Mouse (Mus musculus) ES-CJ7 (cell line): ENCODE results near the gene Dmap1.

Experiments used
- DNase-seq: peaks from one replicate; pipeline ENCODE4 v3.0.0; 2011; ENCODE audit warnings: low read depth, low spot score

The Dmap1 gene

DNA sequence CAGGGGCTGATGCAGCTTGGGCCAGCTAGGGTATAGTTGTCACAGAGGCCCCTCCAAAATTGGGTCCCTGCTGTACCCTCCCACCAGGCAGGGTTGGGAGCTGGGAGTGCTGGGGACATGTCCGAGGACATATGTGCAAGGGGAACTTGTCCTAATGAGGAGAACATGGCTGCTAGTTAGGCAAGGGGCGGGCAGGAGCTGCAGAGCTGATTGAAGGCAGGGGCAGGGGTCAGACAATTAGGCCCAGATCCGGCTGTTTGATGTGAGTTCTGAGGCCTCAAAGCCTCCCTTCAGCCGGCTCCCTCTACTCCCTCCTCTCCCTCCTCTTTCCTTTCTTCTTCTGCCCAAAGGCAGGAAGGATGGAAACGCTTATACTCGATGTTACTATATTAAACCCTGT lies 25.1 kb downstream of the Dmap1 start:
- DNase-seq: no peak

DNA sequence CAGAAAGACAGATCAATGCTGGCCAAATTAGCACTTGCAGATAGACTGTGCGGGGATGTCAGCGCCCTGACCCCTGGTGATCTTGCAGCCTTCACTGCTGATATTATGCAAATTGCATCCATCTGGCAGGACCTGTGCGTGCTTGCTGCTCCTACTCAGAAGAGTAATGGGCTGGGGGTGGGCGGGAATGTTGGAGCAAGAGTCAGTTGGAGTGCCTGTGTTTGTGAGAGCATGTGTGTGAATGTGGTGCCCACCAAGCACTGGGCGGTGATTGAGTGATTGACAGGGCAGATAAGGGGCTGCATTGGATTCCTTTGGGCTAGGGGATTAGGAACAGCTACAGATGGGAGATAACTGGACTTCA lies 26.6 kb downstream of the Dmap1 start:
- DNase-seq: no peak

DNA sequence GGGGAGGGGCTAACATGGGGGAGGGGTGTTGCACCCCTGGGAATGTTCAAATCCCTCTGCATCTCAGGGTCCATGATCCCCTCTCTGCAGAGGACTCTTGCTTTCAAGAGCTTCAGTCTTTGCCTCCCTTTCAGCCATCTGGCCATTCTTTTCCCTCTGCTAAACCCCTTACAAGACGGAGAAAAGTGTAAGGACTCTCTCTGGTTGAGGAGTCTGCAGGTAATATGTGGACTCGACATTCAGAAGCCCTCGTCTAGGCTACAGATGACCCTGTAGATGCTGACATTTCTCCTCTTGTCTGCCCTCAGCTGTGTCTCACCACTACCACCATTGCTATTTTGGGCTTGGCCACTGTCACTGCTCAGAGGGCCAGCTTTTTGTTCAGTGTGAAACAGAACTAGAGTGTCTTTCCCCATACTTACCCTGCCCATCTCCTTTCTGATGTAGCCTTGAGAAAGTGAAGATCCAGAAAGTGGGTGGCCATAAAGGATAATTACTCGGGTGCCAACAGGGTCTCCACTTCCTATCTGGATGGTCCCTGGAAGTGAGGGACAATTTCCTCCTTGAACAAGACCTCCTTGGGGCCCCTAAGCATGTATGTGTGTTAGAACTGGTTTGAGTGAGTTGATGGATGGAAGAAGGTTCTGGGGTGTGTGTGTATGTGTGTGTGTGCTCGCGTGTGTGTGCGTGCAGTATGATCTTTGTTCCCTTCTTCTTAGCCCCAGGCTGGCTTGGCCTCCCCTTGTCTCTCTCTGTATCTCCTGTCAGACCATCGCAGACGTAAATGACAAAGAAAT lies 27.2 kb downstream of the Dmap1 start:
- DNase-seq: no peak

DNA sequence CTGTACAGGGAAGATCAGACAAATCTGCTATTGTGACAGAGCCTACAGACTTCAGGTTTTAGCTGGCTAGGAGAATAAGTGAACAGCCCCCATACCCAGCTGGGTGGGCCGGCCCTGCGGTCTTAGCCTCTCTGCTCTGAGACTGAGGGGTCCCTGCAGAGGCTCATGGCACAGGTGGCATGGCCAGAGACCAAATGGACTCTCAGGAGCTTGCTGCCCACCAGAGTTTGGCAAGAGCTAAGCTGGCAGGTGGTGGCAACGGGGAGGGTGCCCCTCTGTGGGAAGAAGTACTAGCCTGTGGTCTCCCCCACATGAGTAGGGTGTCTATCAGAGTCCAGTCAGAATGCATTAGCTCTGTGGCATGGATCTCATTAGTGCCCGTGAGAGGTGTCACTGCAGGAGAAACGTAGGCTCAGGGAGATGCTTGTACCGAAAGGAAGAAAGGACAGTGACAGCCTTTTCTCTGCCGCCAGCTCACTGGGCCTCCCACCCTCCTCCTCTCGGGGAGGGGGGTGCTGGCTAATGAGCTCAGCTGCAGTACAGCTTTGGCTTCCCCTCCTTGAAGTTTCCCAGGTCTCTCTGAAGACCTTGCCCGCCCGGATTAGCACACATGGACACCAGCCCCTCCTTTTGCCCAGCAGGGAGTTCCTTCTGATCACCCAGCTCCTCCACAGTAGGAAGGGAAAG lies 27.9 kb downstream of the Dmap1 start:
- DNase-seq: no peak

DNA sequence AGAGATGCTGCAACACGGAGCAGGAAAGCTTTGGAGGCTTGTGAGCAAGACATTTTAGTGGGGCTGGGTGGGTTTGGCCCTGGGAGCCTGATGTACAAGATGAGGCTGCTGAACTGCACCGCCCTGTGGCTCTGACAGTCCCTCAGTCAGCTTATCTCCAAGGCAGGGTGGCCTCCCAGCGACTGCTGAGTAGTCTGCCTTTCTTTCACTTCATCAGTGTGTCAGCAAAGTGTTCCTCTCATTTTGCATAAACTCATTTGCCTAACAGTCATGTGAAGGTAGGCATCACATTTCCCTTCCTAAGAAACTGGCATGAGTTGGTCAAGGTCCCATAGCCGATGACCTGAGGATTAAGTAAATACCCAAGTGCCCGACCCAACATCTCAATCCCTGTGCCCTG lies 29.3 kb downstream of the Dmap1 start:
- DNase-seq: no peak

DNA sequence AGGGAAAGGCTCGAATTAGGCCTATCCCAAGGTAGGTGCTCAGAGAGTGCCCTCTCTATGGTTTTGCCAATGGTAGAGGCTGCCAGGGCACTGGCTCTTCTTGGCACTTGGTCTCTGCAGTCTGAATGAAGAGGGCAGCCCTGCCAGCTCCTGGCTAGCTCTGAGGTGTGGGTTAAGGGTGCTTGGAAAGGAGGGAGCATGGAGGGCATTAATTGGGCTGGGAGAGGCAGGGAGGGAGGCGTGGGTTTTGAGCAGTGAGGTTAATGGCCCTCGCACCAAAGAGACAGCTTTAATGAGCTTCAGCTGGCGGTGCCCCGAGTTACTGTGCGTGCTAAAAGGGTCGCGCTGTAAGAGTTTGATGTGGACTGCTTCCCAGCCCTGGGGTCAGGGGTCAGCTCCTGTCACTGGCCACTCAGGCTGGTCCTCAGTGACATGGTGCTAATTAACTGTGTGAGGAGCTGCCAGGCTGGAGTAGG lies 30.4 kb downstream of the Dmap1 start:
- no peak for DNase-seq

DNA sequence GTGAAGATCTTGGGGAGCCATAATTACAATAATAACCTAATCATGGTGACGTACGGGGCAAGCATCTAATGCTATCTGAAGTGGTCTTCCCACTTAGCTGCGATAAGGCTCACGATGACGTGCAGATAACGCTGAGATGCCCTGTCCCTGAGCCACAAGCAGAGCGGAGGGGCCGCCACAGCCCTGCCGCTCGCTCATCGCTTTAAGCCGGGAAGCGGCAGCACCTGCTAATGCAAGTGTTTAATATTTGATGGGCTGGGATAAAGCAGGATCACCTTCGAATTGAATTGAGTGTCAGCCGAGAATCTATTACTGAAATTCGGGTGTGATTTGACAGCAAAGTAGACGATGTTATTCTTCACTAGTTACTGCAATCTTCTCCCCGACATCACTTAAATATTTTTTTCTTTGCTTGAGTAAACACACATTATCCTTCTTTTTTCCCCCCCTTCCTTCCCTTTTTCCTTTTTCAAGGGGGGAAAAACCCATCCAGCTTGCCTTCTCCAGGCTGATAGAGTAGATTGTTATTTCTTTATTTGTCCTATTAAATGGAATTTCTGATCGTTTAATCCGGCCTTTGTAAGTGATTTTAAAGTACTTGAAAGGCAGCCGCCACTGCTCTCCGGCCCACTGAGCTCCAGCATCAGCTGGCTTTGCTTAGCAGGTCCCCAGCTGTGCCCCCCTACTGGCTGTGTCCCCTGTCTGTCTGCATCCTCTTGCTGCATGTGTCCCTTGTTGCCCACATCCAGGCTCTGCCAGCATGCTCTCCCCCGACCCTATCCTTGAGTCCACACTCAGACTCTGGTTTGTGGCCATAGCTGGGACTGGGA lies 34.9 kb downstream of the Dmap1 start:
- no peak for DNase-seq

DNA sequence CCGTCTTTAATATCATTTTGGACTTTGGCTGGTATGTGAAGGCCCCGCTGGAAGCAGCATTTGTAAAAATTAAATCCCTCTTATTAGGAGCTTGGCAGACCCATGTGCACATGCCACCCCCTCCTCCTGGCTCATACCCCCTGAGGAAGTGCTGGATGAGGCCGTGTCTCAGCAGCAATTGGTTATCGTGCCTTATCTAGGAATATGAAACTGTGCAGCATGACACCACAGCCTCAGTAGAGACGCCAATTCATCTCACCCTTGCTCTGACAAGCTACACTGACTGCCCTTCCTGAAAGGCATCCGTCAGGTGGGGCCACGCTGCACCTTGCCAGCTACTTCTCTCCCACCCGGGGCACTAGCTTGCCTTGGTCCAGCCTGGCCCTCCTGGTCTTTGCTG lies 35.6 kb downstream of the Dmap1 start:
- no peak for DNase-seq

DNA sequence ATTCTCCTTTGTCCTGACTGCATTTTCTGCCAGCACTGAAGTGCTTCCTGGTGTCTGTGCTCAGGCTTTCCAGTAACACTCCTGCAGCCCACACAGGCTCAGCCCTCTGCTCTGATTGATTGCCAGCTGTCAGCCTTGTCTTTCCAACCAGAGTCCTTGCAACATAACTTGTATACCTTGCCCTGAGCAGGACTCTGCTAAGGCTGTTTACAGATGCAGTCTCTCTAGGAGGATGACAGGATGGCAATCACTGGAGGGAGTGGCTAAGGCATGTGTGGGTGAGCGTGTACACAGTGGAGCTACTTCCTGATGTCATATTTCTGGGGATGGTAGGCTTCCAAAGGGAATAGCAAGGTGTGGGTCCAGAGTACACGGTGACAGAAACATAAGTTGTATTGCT lies 36.2 kb downstream of the Dmap1 start:
- no peak for DNase-seq

DNA sequence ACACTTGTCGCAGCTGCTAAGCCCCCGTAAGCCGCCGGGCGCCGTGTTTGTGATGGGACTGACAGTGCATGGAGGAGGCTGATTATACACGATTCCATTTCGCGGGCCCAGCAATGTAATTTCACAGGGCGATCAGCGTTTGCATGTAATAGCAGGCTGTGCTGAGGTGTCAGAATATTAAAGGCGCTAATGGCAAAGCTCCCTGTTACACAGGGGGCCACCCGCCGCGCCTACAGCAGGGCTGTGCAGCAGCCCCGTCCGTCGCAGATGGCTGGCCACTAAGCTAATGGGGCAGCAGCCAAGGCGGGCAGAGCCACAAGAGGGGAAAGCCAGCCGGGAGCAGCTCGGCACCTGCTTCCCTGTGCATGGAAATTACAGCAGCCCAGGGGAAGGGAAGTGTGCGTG lies 37.0 kb downstream of the Dmap1 start:
- DNase-seq: no peak

DNA sequence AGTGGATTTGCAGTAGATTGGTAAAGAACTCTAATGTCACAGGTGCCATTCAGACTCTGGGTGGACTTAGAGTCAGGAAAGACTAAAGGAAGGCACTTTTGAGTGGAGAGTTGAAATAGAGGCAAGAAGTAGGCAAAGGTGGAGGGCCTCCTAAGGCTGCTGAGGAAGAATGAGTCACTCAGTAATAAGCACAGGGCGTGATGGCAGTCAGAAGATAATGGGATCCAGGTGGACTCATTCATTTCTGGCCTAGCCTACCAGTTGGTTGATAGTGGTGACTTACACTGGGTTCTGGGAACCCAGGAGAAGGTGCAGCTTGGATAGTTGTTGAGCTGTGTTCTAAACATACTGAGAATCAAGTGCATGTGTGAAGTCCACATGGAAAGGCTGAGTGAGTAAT lies 40.3 kb downstream of the Dmap1 start:
- no peak for DNase-seq

DNA sequence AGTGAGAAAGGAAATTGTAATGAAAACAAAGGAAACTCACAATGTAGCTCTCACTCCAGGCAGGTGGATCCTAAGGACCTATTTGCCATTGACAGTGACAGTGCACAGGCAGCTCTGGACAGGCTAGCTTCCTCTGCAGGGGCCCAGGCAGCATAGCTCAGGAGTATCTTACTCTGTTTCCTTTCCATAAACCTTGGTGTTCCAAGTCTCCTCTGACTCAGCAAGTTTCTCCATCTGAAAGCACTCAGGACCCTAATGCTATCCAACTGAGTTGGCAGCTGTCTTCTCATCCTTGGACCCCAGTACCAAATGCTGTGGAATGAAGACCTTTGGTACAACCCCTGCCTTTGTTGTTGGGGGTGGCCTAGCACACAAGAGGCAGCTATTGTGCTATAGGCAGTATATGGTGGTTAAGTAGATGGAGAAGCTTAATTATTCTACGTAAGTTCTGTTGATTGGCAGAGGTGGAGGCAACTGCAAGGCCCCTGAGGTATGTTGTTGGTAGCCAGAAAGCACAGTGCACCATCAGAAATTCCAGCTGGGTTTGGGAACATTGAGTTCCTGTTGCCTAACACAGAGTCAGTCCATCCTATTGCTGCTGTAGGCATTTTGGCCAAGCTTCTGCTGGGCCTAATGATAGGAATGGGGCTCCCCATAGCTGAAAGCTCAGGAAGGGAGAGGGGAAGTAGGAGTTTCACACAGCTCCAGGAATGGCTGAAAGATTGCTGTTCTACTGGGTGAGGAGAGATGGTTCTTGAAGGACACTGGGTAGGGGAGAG lies 41.0 kb downstream of the Dmap1 start:
- DNase-seq: no peak

DNA sequence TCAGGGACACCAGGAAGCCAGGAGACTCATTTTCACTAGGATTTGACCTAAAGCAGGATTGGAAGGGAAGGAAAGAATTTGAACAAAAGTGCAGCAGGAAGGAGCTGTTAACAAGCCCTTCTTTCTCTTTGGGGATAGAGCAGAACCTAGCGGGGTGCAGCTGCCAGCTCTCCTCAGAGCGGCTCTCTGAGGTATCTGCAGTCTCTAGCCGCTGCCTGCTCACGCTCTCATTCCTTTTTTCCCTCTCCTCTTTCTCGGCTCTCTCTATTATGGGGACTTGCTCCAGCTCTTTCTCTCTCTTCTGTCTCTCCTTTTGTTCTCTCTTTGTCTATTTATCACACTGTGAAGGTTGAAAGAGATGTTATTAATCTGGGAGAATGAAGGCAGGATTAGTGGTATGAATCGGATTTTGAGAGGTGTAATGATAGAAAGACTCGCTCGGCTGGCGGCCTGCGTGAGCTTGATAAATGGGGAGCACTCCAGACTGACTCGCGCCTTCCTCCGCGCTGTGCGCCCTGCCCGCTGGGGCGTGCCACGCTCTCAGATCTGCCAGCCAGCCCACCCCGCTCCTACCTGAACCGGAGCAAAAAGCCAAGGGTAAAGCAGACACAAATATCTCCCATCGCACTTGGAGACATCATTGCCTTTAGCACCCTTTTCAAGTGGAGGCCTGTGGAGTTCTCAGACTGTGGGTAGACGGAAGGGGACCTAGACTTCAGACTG lies 45.0 kb downstream of the Dmap1 start:
- no peak for DNase-seq

DNA sequence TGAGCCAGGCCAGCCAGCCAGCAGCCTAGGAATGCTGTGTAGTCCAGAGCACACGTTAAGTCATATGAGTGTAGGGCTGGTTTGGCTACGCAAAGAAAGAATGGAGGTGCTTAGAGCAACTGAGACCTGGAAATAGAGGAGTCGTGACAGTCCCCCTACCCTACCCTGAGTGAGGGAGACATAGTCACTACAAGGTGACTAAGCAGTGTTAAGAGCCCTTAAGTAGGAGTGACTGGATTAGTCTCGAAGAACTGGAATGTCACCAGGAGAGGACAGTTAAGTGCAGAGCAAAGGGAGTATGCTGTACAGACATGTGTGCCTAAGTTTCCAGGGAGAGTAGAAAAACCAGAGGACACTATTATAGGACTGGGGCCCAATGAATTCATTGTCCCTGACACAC lies 45.9 kb downstream of the Dmap1 start:
- DNase-seq: no peak

DNA sequence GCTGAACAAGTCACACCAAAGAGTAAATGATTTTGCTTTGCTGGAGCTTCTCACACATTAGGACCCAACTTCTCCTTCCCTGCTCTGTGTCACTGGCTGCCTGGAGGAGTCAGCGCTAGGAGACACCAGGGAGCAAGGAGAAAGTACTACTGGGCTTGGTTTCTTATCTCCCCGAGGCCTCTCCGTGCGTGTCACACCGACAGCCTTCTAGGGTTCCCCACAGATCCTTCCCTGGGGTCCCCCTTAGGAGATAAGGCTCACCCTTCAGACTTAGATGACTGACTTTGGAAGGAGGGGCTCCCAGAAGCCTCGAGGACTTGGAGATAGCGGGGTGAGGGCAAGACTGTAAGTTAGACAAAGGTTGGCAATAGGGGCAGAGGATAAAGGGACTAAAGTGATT lies 47.4 kb downstream of the Dmap1 start:
- DNase-seq: no peak

DNA sequence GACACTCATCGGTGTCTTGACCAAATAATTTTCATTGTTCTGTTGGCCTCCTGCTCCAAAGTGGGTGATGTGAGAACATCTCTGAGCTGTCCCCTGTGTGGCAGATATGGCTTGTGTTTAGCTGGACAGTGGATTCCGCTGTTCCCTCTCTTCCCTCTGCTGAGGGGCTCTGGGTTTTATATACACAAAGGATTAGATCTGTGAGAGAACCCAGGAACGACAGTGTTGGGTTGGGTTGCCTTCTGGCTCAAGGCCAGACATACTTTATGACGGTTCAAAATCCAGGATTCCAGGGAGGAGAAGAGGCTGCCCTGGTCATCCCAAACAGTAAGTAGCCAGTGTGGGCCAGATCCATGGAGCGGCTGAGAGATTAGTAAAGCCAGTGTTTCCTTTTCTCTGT lies 48.5 kb downstream of the Dmap1 start:
- no peak for DNase-seq

DNA sequence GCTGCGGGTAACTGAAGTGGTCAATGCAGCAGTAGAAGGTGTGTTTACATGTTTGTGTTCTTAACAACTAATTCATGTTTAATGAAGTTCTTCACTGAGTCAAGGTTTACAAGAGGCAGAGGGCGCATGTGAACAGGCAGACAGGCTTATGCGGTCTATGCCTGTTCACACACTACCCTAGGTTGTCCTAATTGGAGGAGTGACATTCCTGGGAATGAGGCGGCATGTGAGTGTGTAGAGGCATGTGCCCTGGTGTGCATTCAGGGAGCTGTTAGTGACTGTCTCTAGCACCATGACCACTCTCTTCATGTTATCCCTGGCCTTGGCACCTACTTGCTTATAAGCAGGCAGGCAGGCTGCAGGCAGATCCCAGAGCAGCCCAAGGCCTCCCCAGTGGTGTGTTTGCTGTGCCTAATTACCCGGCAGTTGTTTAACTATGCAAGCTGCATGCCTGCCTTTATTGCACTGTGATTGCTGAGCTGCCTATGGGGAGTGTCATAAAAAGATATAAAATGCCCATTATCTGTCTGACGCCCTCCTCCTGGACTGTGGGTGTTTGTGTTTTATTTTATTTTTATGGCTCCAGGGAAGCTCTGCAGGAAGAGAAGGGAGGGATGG lies 51.9 kb downstream of the Dmap1 start:
- DNase-seq: no peak

DNA sequence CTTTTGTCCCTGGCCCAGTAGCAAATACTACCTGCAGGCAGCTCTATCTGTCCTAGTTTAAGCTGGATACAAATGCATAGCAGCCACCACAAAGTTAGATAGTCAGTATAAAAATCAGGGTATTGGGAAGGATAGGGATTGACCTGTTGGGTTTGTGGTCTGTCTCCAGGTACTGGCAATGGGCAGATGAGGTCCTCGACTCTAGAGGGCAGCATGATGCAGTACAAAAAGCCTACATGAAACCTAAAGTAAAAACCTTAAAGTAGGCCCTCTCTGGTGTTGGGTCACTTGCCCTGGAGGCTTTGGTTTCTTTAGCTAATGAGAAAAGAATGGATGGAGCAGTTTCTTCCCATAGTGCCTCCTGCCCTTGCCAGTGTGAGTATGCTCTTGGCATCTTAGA lies 53.6 kb downstream of the Dmap1 start:
- DNase-seq: no peak
